Mouse (Mus musculus) fat pad, adult 2 months (tissue): ENCODE measurements around the gene Qsox1.

Source experiments
- DNase-seq: peaks from one replicate; pipeline ENCODE4 v3.0.0-alpha.2; 2011; ENCODE audit warnings: low read depth, low spot score; ENCODE audit errors: extremely low read depth

Gene Qsox1

DNA sequence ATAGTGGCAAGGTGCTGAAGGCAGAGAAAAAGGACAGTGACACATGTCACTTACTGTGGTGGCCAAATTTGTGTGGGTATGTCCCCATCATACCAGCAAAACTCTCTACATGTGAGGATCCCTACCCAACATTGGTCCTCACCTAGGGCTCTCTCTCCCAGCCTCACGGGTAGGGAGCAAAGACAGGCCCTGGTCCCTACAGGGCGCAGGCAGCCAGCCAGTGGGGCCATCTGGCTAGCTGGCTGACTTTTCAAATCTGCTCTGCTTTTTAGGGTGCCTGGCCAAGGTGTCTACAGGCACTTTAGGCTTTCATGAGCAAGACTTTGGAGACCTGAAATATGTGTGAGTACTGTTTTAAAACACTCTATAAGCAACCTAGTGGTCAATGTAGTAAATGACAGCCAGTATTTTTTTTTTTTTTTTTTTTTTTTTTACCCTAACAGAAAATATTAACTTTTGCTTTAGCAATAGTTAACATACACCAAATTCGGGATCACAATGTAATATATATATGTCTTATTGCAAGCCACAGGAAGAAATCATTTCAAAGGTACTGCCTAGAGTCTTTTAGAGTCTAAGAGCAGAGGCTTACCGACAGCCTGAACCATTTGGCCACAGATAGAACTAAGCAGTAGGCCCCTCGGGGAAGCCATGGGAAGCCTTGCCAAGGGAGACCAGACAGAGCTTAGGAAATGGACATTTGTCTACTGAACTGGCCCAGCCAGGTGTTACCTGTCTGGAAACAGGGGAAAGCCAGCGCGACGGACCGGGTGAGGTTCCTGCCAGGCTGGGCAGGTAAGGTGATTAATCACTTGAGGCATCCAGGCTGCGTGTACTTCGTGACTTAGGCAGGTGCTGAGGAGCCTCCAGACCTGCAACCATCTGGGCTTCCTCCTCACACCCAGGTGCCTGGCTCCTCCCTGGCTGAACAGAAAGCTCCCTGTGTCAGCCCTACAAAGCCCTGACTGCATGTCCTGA, 11.4 kb downstream of the Qsox1 start:
- DNase-seq, result peak; percentile 77

GRCm38 (mm10) chr1:155798000-155798399, 14.7 kb downstream of the Qsox1 start:
- peak; percentile 91 for DNase-seq

GRCm38 (mm10) chr1:155797425-155797824, 15.3 kb downstream of the Qsox1 start:
- no peak for DNase-seq

- no peak for DNase-seq
These were observed 15.8 kb downstream of the Qsox1 start for GRCm38 (mm10) chr1:155796757-155797405.

GRCm38 (mm10) chr1:155795791-155796233, 16.9 kb downstream of the Qsox1 start:
- DNase-seq, result peak; percentile 80

DNA sequence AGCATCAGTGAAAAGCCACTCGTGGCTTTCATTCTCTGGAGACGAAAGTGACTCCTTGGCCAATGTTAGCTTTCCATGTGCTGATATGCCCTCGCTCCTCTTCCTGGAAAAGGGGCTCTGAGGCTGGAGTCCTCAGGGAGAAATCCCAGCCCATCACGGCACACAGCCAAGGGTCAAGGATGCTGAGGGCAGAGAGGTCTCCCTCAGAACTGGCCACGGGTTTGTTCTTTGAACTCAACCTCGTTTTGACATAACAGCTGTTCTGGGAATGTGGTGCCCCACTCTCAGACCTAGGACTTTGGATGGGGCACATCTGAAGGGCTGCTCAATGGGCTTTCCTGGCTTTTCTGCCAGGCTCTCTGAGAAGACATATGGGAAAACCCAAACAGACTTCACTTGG, 17.8 kb downstream of the Qsox1 start:
- no peak for DNase-seq

DNA sequence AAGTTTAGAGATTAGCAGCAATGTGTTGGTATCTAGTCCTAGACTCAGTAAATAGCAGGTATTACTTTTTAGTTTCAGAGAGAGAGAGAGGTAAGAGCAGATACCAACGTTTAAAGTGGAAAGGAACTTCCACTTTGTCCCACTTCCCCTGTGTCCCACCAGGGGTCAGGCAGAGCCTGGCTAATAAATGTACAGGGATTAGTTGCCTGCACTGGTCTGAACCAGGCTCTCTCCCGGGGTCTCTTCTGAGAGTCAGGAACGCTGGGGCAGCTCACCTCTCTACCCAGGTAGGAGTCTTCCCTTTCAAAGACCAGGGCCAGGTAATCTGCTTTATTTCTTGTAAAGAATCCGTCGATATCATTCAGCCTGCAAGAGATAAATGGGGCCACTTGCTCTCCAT, 20.8 kb downstream of the Qsox1 start:
- no peak for DNase-seq

DNA sequence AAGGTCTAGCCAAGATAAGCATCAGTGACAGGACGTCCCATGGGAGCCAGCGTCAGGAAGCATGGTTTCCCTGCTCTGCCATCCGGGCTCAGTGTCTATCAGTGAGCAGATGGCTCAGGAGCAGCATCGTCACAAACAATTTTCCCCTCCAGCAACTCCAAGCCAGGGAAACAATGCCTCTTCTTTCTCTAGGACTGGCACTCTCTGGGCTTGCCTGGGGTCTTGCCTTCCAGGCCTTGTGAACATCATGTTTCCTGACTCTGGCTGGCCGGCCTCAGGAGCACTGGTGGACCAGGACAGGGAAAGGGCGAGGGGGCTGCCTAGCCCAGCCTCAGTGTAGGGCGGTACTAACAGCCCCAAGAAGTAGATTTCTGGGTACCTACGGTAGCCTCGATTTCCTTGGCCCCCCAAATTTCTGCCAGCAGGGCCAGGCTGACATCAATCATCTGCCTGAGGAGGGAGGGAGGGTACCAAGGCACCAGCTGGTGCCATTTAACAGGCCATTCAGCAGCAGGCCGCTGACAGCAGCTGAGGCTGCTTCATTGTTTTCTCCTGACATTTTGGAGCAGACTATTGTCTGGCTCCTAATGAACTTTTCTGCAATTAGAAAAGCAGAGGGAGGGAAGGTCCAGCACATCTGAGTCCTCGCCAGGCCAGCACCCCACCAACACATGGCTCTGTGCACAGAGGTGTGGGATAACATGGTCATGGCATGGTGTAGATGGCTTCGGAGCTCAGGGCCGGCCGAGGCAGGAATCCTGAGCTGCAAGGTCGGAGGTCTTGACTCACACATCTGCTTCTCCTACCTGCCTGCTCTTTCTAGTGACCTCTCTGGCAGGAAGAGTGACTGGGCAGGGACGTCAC, 22.3 kb downstream of the Qsox1 start:
- DNase-seq, result no peak

GRCm38 (mm10) chr1:155785886-155786285, 26.8 kb downstream of the Qsox1 start:
- no peak for DNase-seq

- no peak for DNase-seq
These were observed 28.1 kb downstream of the Qsox1 start for GRCm38 (mm10) chr1:155784343-155785205.

- DNase-seq, result no peak
These were observed 30.3 kb downstream of the Qsox1 start for GRCm38 (mm10) chr1:155782382-155782781.

DNA sequence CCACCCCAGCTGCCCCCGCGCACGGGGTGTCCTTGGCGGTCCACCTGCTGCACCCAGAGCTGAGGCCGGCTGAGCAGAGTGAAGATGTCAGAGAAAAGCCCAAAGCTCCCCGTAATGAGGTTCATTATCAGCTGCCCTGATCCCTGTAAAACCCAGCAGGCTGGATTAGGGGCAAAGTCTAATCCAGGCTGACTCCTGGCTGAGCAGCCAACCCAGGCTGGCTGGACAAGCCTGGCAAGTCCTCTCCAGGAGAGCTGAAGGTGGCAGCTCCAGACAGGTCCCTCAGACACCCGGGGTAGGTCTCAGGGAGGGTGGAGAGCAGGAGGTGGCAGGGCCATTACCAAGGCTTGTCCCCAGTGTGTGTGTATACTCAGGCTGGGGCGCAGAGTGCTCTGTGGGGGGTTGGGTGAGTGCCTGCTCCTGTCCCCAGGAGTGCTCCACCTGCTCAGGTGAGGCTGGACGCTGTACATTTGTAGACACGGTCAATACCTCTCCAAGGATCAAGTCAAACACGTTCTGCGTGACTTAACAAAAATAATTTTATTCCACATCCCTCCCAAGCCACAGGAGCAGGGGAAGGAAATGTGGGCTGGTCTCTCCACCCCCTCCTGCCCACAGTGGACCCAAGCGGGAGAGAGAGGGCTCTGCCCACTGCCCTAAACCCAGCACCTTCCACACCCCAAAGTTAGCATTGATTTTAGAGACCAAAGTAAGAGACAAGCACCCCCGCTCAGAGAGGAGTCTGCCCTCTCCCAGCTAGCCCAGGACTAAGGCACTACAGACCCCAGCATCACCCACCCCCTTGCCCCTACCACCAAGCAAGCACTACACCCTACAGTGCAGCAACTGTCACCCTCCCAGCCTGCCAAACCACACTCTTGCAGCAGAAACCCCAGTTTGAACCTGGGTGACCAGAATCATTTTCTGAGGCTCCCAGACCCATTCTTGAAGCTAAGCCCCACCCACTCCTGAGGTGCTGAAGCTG, 34.8 kb downstream of the Qsox1 start:
- DNase-seq, result no peak

- DNase-seq, result no peak
These were observed 53.5 kb downstream of the Qsox1 start for GRCm38 (mm10) chr1:155759167-155759566.

DNA sequence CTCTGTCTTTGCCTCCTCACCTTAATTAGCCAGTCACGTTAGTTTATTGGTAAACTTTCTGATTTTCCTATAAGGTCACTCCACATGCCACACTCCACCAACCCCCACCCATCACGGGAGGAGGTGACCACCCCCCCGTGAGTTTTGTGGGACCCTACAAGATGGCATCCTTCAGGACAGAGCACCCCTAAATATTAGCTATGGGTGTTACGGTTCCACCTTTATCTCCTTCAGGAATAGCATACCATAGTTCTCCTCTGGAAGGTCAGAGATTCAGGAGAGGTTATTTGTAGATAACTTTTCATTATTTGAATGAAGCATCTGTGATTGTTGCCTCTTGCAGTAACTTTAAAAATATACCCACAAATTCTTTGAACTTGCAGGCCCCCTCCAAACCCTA, 54.0 kb downstream of the Qsox1 start:
- no peak for DNase-seq

DNA sequence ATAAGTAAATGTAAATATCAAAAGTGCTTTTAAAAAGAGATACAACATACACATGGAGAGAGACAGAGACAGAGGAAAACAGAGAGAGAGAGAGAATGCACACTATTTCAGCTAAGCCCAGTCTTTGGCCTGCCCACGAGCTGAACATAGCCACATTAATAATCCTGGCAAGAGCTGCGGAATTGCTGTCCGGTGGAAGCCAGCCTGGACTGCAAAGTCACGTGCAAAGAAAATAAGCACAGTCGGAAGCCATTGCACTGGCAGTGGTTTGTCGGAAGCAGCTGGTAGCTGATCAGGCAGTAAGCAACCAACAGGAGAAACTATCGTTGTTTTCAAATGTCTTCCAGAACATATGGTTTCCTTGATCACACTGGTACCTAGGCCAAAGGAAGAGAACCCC, 55.1 kb downstream of the Qsox1 start:
- DNase-seq, result no peak

GRCm38 (mm10) chr1:155753411-155753810, 59.3 kb downstream of the Qsox1 start:
- no peak for DNase-seq

- no peak for DNase-seq
These were observed 61.0 kb downstream of the Qsox1 start, which contains the start of gene Lhx4 for GRCm38 (mm10) chr1:155751484-155752255. Lhx4 (minus strand) TSS chr1:155751684.

DNA sequence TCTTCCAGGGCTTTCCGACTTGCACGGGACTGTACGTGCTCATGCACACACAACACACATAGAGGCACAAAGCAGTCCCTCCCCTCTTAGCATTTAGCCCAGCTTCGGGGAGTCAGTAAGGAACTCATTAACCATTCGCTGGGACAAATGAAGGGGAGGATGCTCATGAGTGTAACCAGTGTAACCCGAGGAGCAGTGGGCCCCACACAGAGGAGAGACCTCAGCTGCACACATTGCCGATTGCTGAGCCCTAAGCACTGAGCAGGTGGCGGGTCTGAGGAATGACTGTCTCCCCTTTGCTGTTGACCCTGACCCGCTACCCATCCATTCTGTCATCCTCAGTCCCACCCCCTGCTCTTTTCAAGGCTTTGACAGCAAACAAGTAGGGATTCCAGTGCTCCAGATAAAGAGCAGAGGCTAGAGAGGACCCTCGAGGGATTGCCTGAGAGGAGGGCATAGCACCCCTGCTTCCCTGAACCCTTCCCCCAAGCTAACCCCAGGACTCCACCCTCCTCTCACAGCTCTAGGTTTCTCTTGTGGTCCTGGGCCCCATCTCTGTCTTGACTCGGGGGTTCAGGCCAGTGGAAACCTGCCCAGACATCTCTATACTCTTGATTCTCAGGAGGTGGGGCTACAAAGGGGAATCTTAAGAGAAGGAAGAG, 62.0 kb downstream of the Qsox1 start:
- DNase-seq, result no peak
